Mouse (Mus musculus) Muller cell, postnatal 12 days (primary cell): Measurements from ENCODE around the gene 4921507P07Rik.
"Not testable (repeated sequence)": the region's sequence is repeated elsewhere in the genome, so short reads cannot be mapped to it uniquely, and the experiment has no call there.

Experiments
- DNase-seq: peaks from one replicate; pipeline ENCODE4 v3.0.0-alpha.2; 2015; ENCODE audit errors: inconsistent ontology term

4921507P07Rik gene

GRCm38 (mm10) chr6:50558877-50559276 lies 37.6 kb downstream of the 4921507P07Rik start:
- DNase-seq: no peak

GRCm38 (mm10) chr6:50557566-50557965 lies 38.9 kb downstream of the 4921507P07Rik start:
- no peak for DNase-seq

- not testable (repeated sequence) for DNase-seq
Observed at GRCm38 (mm10) chr6:50554223-50554622, 42.2 kb downstream of the 4921507P07Rik start.

- no peak for DNase-seq
Observed at GRCm38 (mm10) chr6:50552881-50553518, 43.4 kb downstream of the 4921507P07Rik start.

- no peak for DNase-seq
Observed at GRCm38 (mm10) chr6:50549791-50550190, 46.6 kb downstream of the 4921507P07Rik start.

GRCm38 (mm10) chr6:50549051-50549450 lies 47.4 kb downstream of the 4921507P07Rik start:
- peak; percentile 34 for DNase-seq

GRCm38 (mm10) chr6:50545412-50546043 lies 50.9 kb downstream of the 4921507P07Rik start:
- DNase-seq: peak; percentile 53

GRCm38 (mm10) chr6:50542535-50542934 lies 53.9 kb downstream of the 4921507P07Rik start:
- DNase-seq: no peak

GRCm38 (mm10) chr6:50539641-50540040 lies 56.8 kb downstream of the 4921507P07Rik start:
- no peak for DNase-seq

GRCm38 (mm10) chr6:50536461-50536892 lies 60.0 kb downstream of the 4921507P07Rik start:
- peak; percentile 81 for DNase-seq

- DNase-seq: no peak
Observed at GRCm38 (mm10) chr6:50535346-50535745, 61.1 kb downstream of the 4921507P07Rik start.

GRCm38 (mm10) chr6:50531920-50532319 lies 64.5 kb downstream of the 4921507P07Rik start:
- DNase-seq: no peak

GRCm38 (mm10) chr6:50531003-50531402 lies 65.4 kb downstream of the 4921507P07Rik start:
- no peak for DNase-seq

GRCm38 (mm10) chr6:50529194-50529593 lies 67.2 kb downstream of the 4921507P07Rik start:
- no peak for DNase-seq

GRCm38 (mm10) chr6:50527416-50527815 lies 69.0 kb downstream of the 4921507P07Rik start:
- DNase-seq: peak; percentile 52

GRCm38 (mm10) chr6:50526597-50527024 lies 69.8 kb downstream of the 4921507P07Rik start:
- peak; percentile 82 for DNase-seq

GRCm38 (mm10) chr6:50525846-50526245 lies 70.6 kb downstream of the 4921507P07Rik start:
- DNase-seq: no peak

GRCm38 (mm10) chr6:50524261-50524896 lies 72.1 kb downstream of the 4921507P07Rik start:
- DNase-seq: no peak
